Mouse (Mus musculus) forebrain, embryonic 14.5 days (tissue): Measurements from ENCODE around the gene Zfp184. TPM values are rescaled to one million over a fixed set of nuclear protein-coding genes. Genes with fewer than 3 reads are reported as not detected.

ENCODE experiments used
- ATAC-seq: fragments of 200-750 bp; cut with Nextera tagmentation; 2 replicates; pipeline ENCODE4 v1.8.0; 2017; ENCODE audit warnings: mild to moderate bottlenecking, moderate library complexity
- DNase-seq: peaks from one replicate; pipeline ENCODE4 v3.0.0-alpha.2; 2015; ENCODE audit warnings: low spot score
- H3K27ac ChIP-seq: fragments of 300-500 bp; sonication (generic); 2 replicates; pipeline ENCODE4 v1.5.1; 2014; ENCODE audit warnings: low read depth, mild to moderate bottlenecking, control low read depth, low read length, moderate library complexity
- H3K27me3 ChIP-seq: fragments of 300-500 bp; sonication (generic); replicated peaks from 2 replicates; pipeline ENCODE4 v1.6.1; 2014; ENCODE audit warnings: low read length, control low read depth, mixed read lengths; ENCODE audit not compliant: control insufficient read depth, insufficient read depth
- H3K36me3 ChIP-seq: fragments of 300-500 bp; sonication (generic); 2 replicates; pipeline ENCODE4 v1.6.1; 2014; ENCODE audit warnings: low read length, control low read depth; ENCODE audit not compliant: control insufficient read depth, insufficient read depth
- H3K4me1 ChIP-seq: fragments of 300-500 bp; sonication (generic); 2 replicates; pipeline ENCODE4 v1.6.1; 2014; ENCODE audit warnings: antibody characterized with exemption, low read length, control low read depth; ENCODE audit not compliant: control insufficient read depth, insufficient read depth
- H3K4me2 ChIP-seq: fragments of 300-500 bp; sonication (generic); 2 replicates; pipeline ENCODE4 v1.6.1; 2014; ENCODE audit warnings: mild to moderate bottlenecking, control low read depth, low read length
- H3K4me3 ChIP-seq: fragments of 300-500 bp; sonication (generic); 2 replicates; pipeline ENCODE4 v1.5.1; 2014; ENCODE audit warnings: low read depth, low read length, control low read depth
- H3K9ac ChIP-seq: fragments of 300-500 bp; sonication (generic); 2 replicates; pipeline ENCODE4 v1.6.1; 2014; ENCODE audit warnings: mild to moderate bottlenecking, low read length, control low read depth, moderate library complexity
- H3K9me3 ChIP-seq: fragments of 300-500 bp; sonication (generic); replicated peaks from 2 replicates; pipeline ENCODE4 v1.6.1; 2016; ENCODE audit warnings: low read length, control low read depth, mixed read lengths; ENCODE audit not compliant: control insufficient read depth
- WGBS: fragments of 180-500 bp; shearing (Covaris S2); extraction: QIAGEN DNeasy Blood & Tissue Kit; methylation state at CpG from one replicate; pipeline ENCODE4 v1.1.7; 2014; 5-methylcytosine and 5-hydroxymethylcytosine counted together
- microRNA counts: library from miRNA; unstranded; fragments of <30 nt; microRNA quantifications from one replicate; lab custom pipeline; 2016
- microRNA-seq: library from miRNA; unstranded; fragments of <30 nt; microRNA quantifications from one replicate; pipeline ENCODE4, GENCODE M21; 2016
- polyA plus RNA-seq: library from polyadenylated mRNA; unstranded; fragments of >200 nt; fragmentation: Nextera tagmentation; extraction: Ambion mirVana; gene quantifications from 2 replicates; pipeline ENCODE4 v1.2.1, GENCODE M21; 2014

Zfp184 gene
- polyA plus RNA-seq, 1 experiment from 2014 or later: 34.9 TPM

GRCm38 (mm10) chr13:22009642-22010041, 64.7 kb downstream of the Zfp184 start, which contains the start of gene Prss16:
Gene Prss16, minus strand, starts transcription at chr13:22009742.
- WGBS: 39% methylated on average over 7 of the region's 7 CpGs
- no peak for ATAC-seq
- Histone ChIP-seq H3K4me1 (peaks cover 8% of the 10 kb centered on the region), H3K9ac (no peak within 1 kb of the TSS), H3K9me3 (no peaks in the 10 kb centered on the region), H3K27ac (no peak within 1 kb of the TSS), H3K36me3 (no peaks in the 10 kb centered on the region), H3K4me2 (no peak within 1 kb of the TSS), H3K27me3 (peaks cover 80% of the 10 kb centered on the region), H3K4me3 (no peak within 1 kb of the TSS)
- no peak for DNase-seq

MicroRNA genes within 50 kb of the gene (microRNA counts, 519-probe panel; counts per million panel counts)
- 5,379 counts per million, percentile 83 among the panel's probes with 10 or more counts for microRNA mmu-miR-1983 (lab: Ali Mortazavi, UCI)

Small RNAs within 50 kb of the gene (microRNA-seq; reads per million reads assigned to microRNA genes)
- gene Gm44456: not detected
- gene Mir1983: 1,714 reads per million, percentile 84 among the genes with 10 or more reads in this experiment

Other genes with a start within 250 kb of the Zfp184 start
- not detected in 2 replicates for gene Olfr1359, start 247.0 kb upstream of the Zfp184 start, polyA plus RNA-seq
- gene Hist1h2bl, start 229.0 kb upstream of the Zfp184 start, polyA plus RNA-seq: 3.7 and 4.2 TPM in 2 replicates
- 13.2 and 45.9 TPM in 2 replicates for gene Hist1h2ai, start 228.7 kb upstream of the Zfp184 start, polyA plus RNA-seq
- 7.3 and 11.0 TPM in 2 replicates for gene Hist1h3h, start 227.4 kb upstream of the Zfp184 start, polyA plus RNA-seq
- gene Hist1h2bm, start 223.1 kb upstream of the Zfp184 start, polyA plus RNA-seq: 2.5 and 3.9 TPM in 2 replicates
- gene Hist1h4j, start 210.0 kb upstream of the Zfp184 start, polyA plus RNA-seq: 1.7 TPM in 2 replicates
- 2.7 and 4.6 TPM in 2 replicates for gene Hist1h4k, start 194.6 kb upstream of the Zfp184 start, polyA plus RNA-seq
- gene Hist1h2ak, start 191.3 kb upstream of the Zfp184 start, polyA plus RNA-seq: 3.4 and 10.8 TPM in 2 replicates
- 0.90 and 2.5 TPM in 2 replicates for gene Hist1h2bn, start 191.0 kb upstream of the Zfp184 start, polyA plus RNA-seq
- gene Hist1h1b, start 164.5 kb upstream of the Zfp184 start, polyA plus RNA-seq: 11.0 and 11.1 TPM in 2 replicates
- gene Hist1h3i, start 161.7 kb upstream of the Zfp184 start, polyA plus RNA-seq: 108 and 166 TPM in 2 replicates
- gene Hist1h2an, start 157.9 kb upstream of the Zfp184 start, polyA plus RNA-seq: 6.6 TPM in 1 of 2 replicates, not detected in the other
- gene Hist1h2bp, start 157.6 kb upstream of the Zfp184 start, polyA plus RNA-seq: 0.84 and 1.5 TPM in 2 replicates
- gene Hist1h2bq, start 134.9 kb upstream of the Zfp184 start, polyA plus RNA-seq: 9.2 and 17.1 TPM in 2 replicates
- gene Hist1h2ao, start 134.6 kb upstream of the Zfp184 start, polyA plus RNA-seq: not detected in 2 replicates
- gene Hist1h4m, start 133.3 kb upstream of the Zfp184 start, polyA plus RNA-seq: not detected in 2 replicates
- 4.6 and 16.7 TPM in 2 replicates for gene Hist1h4n, start 112.9 kb upstream of the Zfp184 start, polyA plus RNA-seq
- gene Hist1h2ap, start 111.6 kb upstream of the Zfp184 start, polyA plus RNA-seq: 2,010 and 3,186 TPM in 2 replicates
- gene Hist1h2br, start 111.4 kb upstream of the Zfp184 start, polyA plus RNA-seq: 9.4 and 17.8 TPM in 2 replicates
- 0.14 TPM in 1 of 2 replicates, not detected in the other for gene Pom121l2, start 36.1 kb downstream of the Zfp184 start, polyA plus RNA-seq
- gene Prss16, start 64.6 kb downstream of the Zfp184 start, polyA plus RNA-seq: 0.10 TPM in 1 of 2 replicates, not detected in the other
- 4.8 and 8.3 TPM in 2 replicates for gene Hist1h2ah, start 90.5 kb downstream of the Zfp184 start, polyA plus RNA-seq
- 2.5 and 3.5 TPM in 2 replicates for gene Hist1h2bk, start 90.8 kb downstream of the Zfp184 start, polyA plus RNA-seq
- 14.0 and 18.0 TPM in 2 replicates for gene Hist1h4i, start 96.3 kb downstream of the Zfp184 start, polyA plus RNA-seq
- gene Hist1h2ag, start 97.8 kb downstream of the Zfp184 start, polyA plus RNA-seq: 20.4 and 37.4 TPM in 2 replicates
- 3.0 and 7.0 TPM in 2 replicates for gene Hist1h2bj, start 98.1 kb downstream of the Zfp184 start, polyA plus RNA-seq
- gene Vmn1r188, start 139.3 kb downstream of the Zfp184 start, polyA plus RNA-seq: not detected in 2 replicates
- not detected in 2 replicates for gene Vmn1r189, start 160.7 kb downstream of the Zfp184 start, polyA plus RNA-seq
- gene Vmn1r191, start 238.9 kb downstream of the Zfp184 start, polyA plus RNA-seq: not detected in 2 replicates
- not detected in 2 replicates for gene Vmn1r192, start 246.0 kb downstream of the Zfp184 start, polyA plus RNA-seq